Mouse (Mus musculus): ENCODE results near the gene Sacs.

DNA sequence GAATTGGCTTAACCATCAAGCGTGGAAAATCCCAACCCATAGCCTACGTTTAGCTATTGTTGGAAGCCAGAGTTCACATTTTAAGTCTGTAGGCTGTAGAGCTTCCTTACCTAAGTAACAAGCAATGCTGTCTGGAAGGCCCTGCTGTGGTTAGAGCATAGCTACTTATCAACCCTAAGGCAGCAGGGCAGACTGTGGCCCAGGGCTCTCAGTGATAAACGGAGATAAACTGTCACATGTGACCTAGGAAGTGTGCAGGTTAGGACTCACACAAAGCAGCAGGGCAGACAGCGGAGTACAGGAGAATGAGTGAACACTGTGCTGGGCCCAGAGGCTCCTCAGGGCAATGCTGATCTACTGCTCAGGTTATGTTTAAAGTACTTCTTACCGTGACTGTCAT is 91.5 kb downstream of the Sacs start:
- TF ChIP-seq MAX (IDR thresholded peaks at IDR 0.05) = no peak
- no peak for TF ChIP-seq CTCF (IDR thresholded peaks at IDR 0.05; ENCODE audit: control insufficient read depth, insufficient read depth, insufficient read length)
- no peak for TF ChIP-seq MYOG (IDR thresholded peaks at IDR 0.05; ENCODE audit: control insufficient read depth, extremely low read depth, insufficient read length)
- no peak for TF ChIP-seq CEBPB (IDR thresholded peaks at IDR 0.05; ENCODE audit: low read depth)
- no peak for TF ChIP-seq FOSL1 (IDR thresholded peaks at IDR 0.05; ENCODE audit: insufficient read depth, low read length, poor library complexity, severe bottlenecking)
- no peak for TF ChIP-seq MYOD1 (IDR thresholded peaks at IDR 0.05; ENCODE audit: control insufficient read depth, insufficient read length, low read depth)

Data from C2C12 (cell line).